Mouse (Mus musculus) hindbrain, embryonic 16.5 days (tissue): ENCODE results near the gene 1700001C19Rik. TPM values are rescaled to one million over a fixed set of nuclear protein-coding genes. Genes with fewer than 3 reads are reported as not detected.

Experiments
- ATAC-seq: fragments of 200-750 bp; cut with Nextera tagmentation; 2 replicates; pipeline ENCODE4 v1.8.0; 2017; ENCODE audit warnings: moderate TSS enrichment, moderate library complexity
- H3K27ac ChIP-seq: fragments of 300-500 bp; sonication (generic); 2 replicates; pipeline ENCODE4 v1.5.1; 2014; ENCODE audit warnings: low read depth, mild to moderate bottlenecking, control low read depth, low read length, moderate library complexity
- H3K27me3 ChIP-seq: fragments of 300-500 bp; sonication (generic); replicated peaks from 2 replicates; pipeline ENCODE4 v1.6.1; 2014; ENCODE audit warnings: low read length; ENCODE audit not compliant: control insufficient read depth, insufficient read depth
- H3K36me3 ChIP-seq: fragments of 300-500 bp; sonication (generic); 2 replicates; pipeline ENCODE4 v1.6.1; 2014; ENCODE audit warnings: mild to moderate bottlenecking, low read length, moderate library complexity, mixed read lengths; ENCODE audit not compliant: control insufficient read depth, insufficient read depth
- H3K4me1 ChIP-seq: fragments of 300-500 bp; sonication (generic); 2 replicates; pipeline ENCODE4 v1.6.1; 2014; ENCODE audit warnings: low read depth, low read length; ENCODE audit not compliant: control insufficient read depth, insufficient read depth
- H3K4me2 ChIP-seq: fragments of 300-500 bp; sonication (generic); 2 replicates; pipeline ENCODE4 v1.6.1; 2014; ENCODE audit warnings: mild to moderate bottlenecking, low read length, control low read depth, moderate library complexity
- H3K4me3 ChIP-seq: fragments of 300-500 bp; sonication (generic); 2 replicates; pipeline ENCODE4 v1.5.1; 2014; ENCODE audit warnings: mild to moderate bottlenecking, low read length, control low read depth, moderate library complexity
- H3K9ac ChIP-seq: fragments of 300-500 bp; sonication (generic); 2 replicates; pipeline ENCODE4 v1.6.1; 2014; ENCODE audit warnings: low read depth, mild to moderate bottlenecking, control low read depth, low read length, moderate library complexity
- H3K9me3 ChIP-seq: fragments of 300-500 bp; sonication (generic); 2 replicates; pipeline ENCODE4 v1.6.1; 2014; ENCODE audit warnings: mild to moderate bottlenecking, low read length, moderate library complexity; ENCODE audit not compliant: control insufficient read depth
- WGBS: fragments of 180-500 bp; shearing (Covaris S2); extraction: QIAGEN DNeasy Blood & Tissue Kit; methylation state at CpG from one replicate; pipeline ENCODE4 v1.1.7; 2014; 5-methylcytosine and 5-hydroxymethylcytosine counted together
- polyA plus RNA-seq: library from polyadenylated mRNA; unstranded; fragments of >200 nt; fragmentation: Nextera tagmentation; extraction: Ambion mirVana; gene quantifications from 2 replicates; pipeline ENCODE4 v1.2.1, GENCODE M21; 2015

1700001C19Rik gene
- polyA plus RNA-seq, 1 experiment from 2014 or later: 1.1 TPM

DNA sequence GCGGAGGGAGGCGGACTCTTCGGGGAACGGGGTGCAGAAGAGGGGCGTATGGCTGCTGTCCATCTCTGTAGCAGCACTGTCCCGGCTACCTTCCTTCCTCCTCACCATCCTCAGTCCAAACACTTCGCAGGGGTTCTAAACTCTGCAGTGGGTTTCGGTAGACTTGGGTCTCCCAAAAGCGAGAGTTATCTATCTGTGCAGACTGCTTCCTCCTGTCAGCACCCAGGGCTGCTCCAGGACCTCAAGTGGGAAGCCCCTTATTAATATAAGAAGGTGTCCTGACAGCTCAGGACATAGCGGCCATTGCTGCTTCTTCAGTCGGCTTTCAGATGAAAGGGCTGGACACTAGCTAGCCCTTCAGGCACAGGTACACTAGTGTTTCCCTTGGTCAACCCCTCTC, 27.8 kb upstream of the 1700001C19Rik start:
- no peak for ATAC-seq
- Histone ChIP-seq H3K4me2 (no peak overlapping the region), H3K9me3 (no peaks in the 10 kb centered on the region), H3K36me3 (no peaks in the 10 kb centered on the region), H3K9ac (no peak overlapping the region), H3K4me3 (no peak overlapping the region), H3K27me3 (peaks cover 16% of the 10 kb centered on the region), H3K4me1 (no peaks in the 10 kb centered on the region), H3K27ac (no peak overlapping the region)
- WGBS: 89% methylated on average over 11 of the region's 11 CpGs

DNA sequence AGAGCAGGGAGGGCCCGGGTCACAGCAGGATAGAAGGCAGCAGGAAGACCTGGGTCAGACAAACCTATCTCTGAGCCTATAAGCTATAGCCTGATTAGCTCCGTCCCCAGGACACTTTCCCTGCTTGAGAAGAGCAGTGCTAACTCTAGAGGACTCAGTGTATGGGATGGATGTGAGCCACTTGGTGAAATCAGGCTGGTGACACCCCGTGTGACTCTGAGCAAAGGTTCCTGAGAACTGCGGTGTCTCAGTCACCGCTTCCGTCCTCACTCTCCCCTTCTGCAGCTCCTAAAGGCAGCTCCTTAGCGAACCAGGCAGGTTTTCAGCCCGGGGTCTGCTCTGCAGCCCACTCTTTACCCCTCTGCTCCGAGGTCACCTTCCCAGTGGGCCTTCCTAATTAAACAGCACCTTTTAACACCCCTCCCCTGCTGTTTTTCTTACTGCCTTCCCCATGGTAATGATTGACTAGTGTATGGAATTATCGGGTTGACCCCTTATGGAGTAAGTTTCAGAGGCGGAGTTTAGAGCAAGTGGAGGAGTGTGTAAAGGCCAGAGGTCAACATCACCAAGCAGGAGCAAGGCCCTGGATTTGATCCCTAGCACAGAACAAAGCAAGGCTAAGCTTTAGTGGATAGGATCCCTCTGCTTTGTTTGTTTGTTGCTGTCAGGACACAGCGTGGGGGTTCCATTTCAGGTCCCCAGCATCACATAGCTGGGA, 27.2 kb upstream of the 1700001C19Rik start:
- H3K9ac ChIP-seq: no peak overlapping the region
- no peak overlapping the region for H3K4me2 ChIP-seq
- H3K27me3 ChIP-seq: peaks cover 16% of the 10 kb centered on the region
- no peak for ATAC-seq
- H3K9me3 ChIP-seq: no peaks in the 10 kb centered on the region
- no peak overlapping the region for H3K4me3 ChIP-seq
- no peaks in the 10 kb centered on the region for H3K36me3 ChIP-seq
- WGBS: 43% methylated on average over 12 of the region's 12 CpGs
- H3K27ac ChIP-seq: no peak overlapping the region
- no peaks in the 10 kb centered on the region for H3K4me1 ChIP-seq

DNA sequence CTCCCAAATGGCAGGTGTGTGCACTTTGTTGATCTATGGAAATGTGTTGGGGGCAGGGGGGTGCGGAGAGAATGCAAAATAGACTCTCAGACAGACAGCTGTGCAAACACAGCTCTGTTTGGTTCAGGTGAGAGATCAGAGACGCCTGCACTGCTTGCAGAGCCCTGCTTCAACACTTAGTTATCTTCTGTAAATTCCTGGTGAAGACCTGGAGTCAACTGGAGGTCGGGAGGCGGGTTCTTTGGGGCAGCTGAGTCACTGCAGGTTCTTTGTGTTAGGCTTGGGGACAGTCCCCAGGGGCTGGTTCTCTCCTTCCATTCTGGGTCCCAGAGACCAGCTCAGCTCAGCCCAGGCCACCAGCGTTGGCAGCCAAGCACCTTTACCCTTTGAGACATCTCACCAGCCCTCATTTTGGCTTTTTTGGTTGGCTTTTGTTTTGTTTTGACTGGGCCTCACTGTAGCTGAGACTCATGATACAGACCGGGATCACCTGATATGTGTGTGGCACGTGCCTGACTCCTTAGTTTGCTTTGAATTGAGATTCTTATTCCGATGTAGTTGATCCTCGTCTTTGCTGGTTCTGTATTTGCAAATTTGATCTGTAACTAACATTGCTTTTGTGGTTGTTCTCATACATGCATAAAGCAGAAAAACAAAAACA, 25.7 kb upstream of the 1700001C19Rik start:
- WGBS: 57% methylated on average over 9 of the region's 9 CpGs
- no peak for ATAC-seq
- Histone ChIP-seq H3K27ac (no peak overlapping the region), H3K4me2 (no peak overlapping the region), H3K4me1 (no peaks in the 10 kb centered on the region), H3K36me3 (no peaks in the 10 kb centered on the region), H3K4me3 (no peak overlapping the region), H3K9me3 (no peaks in the 10 kb centered on the region), H3K27me3 (peaks cover 9% of the 10 kb centered on the region), H3K9ac (no peak overlapping the region)

DNA sequence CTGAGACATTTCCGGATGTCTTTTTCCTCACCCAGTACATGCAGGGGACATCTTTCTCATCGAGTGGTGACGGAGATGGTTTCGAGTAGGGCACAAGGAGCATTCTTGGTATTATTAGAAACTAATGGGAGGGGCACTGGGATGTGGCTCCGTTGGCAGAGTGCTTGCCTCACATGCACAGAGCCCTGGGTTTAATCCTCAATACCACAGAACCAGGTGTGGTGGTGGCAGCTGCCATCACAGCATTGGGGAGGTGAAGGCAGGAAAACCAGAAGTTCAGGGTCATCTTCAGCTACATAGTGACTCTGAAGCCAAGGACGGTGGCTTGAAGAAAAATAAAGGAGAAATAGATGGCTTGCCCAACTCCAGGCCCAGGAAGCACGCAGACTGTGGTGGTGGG, 25.0 kb upstream of the 1700001C19Rik start:
- H3K4me2 ChIP-seq: no peak overlapping the region
- no peak overlapping the region for H3K9ac ChIP-seq
- WGBS: 88% methylated on average over 7 of the region's 7 CpGs
- no peaks in the 10 kb centered on the region for H3K36me3 ChIP-seq
- no peak for ATAC-seq
- H3K27ac ChIP-seq: no peak overlapping the region
- peaks cover 4% of the 10 kb centered on the region for H3K27me3 ChIP-seq
- H3K4me1 ChIP-seq: no peaks in the 10 kb centered on the region
- no peak overlapping the region for H3K4me3 ChIP-seq
- no peaks in the 10 kb centered on the region for H3K9me3 ChIP-seq

DNA sequence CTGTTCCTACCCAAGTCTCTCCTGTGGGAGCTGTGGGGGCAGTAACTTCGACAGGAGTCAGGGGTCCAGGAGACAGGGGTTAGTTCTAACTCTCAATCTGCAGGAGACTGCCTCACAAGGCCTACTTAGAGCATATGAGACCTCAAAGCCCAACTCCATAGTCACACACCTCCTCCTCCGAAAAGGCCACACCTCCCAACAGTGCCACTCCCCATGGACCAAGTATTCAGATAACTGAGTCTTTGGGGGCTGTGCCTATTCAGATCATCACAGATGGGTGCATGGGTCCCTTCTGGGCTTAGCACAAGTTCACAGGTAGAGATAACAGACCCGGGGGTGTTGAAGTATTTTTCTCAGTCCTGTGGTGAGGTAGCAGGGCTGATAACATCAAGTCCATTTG, 24.5 kb upstream of the 1700001C19Rik start:
- H3K9ac ChIP-seq: no peak overlapping the region
- WGBS: 79% methylated on average over 3 of the region's 3 CpGs
- H3K4me1 ChIP-seq: no peaks in the 10 kb centered on the region
- no peak for ATAC-seq
- H3K27ac ChIP-seq: no peak overlapping the region
- no peaks in the 10 kb centered on the region for H3K27me3 ChIP-seq
- no peak overlapping the region for H3K4me3 ChIP-seq
- H3K4me2 ChIP-seq: no peak overlapping the region
- no peaks in the 10 kb centered on the region for H3K9me3 ChIP-seq
- no peaks in the 10 kb centered on the region for H3K36me3 ChIP-seq

DNA sequence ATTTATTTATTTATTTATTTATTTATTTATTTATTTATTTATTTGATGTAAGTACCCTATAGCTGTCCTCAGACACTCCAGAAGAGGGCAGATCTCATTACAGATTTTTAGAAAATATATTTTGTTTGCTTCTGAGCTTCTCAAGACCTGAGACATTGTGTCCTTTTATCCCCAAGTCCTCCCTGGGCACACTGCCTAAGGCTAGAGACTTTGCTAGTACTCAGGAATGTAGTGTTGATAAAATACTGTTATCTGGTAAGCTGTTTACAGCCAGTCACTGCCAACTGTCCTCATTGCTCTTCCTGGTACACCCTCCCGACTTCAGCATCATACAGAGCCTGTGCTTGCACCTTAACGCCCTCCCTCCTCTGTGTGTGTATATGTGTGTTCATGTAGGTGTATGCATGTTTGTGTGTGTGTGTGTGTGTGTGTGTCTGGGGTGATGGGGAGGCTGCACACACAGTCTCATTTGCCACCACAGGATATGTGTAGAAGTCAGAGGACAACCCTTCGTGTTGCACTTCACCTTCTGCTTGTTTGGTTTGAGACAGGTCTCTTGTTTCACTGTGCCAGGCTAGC, 22.3 kb upstream of the 1700001C19Rik start:
- WGBS: 84% methylated on average over 3 of the region's 3 CpGs

DNA sequence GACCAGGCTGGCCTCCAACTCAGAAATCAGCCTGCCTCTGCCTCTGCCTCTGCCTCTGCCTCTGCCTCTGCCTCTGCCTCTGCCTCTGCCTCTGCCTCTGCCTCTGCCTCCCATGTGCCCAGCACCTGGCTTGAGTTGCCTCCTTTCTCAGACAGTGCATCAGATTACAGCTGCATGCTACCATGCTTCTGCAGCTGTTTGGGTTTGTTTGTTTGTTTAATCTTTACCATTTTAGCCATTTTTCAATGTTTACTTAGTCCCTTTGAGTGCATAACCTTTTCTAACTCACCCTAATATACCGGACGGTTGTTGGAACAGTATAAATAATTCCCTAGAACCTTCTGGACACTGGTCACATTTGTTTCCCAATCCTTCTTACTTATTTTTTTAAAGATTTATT, 21.8 kb upstream of the 1700001C19Rik start:
- H3K4me1 ChIP-seq: no peaks in the 10 kb centered on the region
- no peak overlapping the region for H3K4me3 ChIP-seq
- H3K27me3 ChIP-seq: no peaks in the 10 kb centered on the region
- H3K9ac ChIP-seq: no peak overlapping the region
- no peak overlapping the region for H3K4me2 ChIP-seq
- 91% methylated on average over 2 of the region's 2 CpGs for WGBS
- ATAC-seq: no peak
- H3K9me3 ChIP-seq: no peaks in the 10 kb centered on the region
- H3K36me3 ChIP-seq: no peaks in the 10 kb centered on the region
- H3K27ac ChIP-seq: no peak overlapping the region

More for the DNA sequence above, 22.3 kb upstream of the 1700001C19Rik start:
- no peaks in the 10 kb centered on the region for H3K36me3 ChIP-seq
- H3K4me1 ChIP-seq: no peaks in the 10 kb centered on the region
- H3K27me3 ChIP-seq: no peaks in the 10 kb centered on the region
- H3K27ac ChIP-seq: no peak overlapping the region
- H3K4me3 ChIP-seq: no peak overlapping the region
- no peak for ATAC-seq
- no peak overlapping the region for H3K4me2 ChIP-seq
- no peak overlapping the region for H3K9ac ChIP-seq
- no peaks in the 10 kb centered on the region for H3K9me3 ChIP-seq

DNA sequence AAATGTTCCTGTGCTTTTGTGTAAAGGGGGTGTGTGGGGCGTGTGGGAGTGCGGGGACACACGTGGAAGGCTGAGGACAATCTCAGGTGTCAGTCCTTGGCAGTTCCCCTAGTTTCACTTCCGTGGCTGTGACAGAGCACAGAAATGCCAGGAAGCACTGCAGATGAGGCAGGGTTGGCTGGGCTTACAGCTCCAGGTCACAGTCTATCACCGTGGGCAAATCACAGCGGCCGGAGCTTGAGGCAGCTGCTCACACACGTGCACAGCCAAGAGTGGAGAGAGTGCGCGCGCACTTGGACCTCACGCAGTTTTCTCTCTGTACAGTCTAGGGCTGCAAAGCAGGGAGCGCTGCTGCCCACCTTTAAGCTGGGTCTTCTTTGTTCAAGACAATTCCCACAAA, 21.1 kb upstream of the 1700001C19Rik start:
- 82% methylated on average over 13 of the region's 13 CpGs for WGBS
- H3K27me3 ChIP-seq: no peaks in the 10 kb centered on the region
- ATAC-seq: no peak
- no peaks in the 10 kb centered on the region for H3K4me1 ChIP-seq
- H3K4me2 ChIP-seq: no peak overlapping the region
- no peak overlapping the region for H3K4me3 ChIP-seq
- no peak overlapping the region for H3K27ac ChIP-seq
- H3K36me3 ChIP-seq: no peaks in the 10 kb centered on the region
- no peaks in the 10 kb centered on the region for H3K9me3 ChIP-seq
- H3K9ac ChIP-seq: no peak overlapping the region

DNA sequence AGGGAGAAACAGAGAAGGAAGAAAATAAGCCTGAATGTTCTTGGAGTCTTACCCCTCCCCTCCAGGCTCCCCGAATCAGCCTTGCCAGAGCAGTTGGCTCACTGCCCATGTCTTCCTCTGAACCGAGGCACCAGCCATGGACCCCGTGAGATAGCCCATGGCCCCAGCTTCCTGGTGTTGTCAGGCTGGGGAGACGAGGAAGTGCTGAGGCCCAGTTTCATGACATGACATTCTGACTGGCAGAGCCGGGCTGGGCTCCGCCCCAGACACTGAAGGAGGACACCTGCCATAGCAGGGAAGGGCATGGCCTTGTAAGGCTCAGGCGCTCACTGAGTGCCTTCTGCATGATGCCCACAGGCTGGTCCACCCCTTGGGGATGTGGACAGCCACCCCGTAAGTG, 17.5 kb upstream of the 1700001C19Rik start:
- Histone ChIP-seq H3K4me3 (no peak overlapping the region), H3K36me3 (no peaks in the 10 kb centered on the region), H3K27ac (no peak overlapping the region), H3K9me3 (no peaks in the 10 kb centered on the region), H3K27me3 (no peaks in the 10 kb centered on the region), H3K4me1 (no peaks in the 10 kb centered on the region), H3K9ac (no peak overlapping the region), H3K4me2 (no peak overlapping the region)
- WGBS: 57% methylated on average over 8 of the region's 8 CpGs
- no peak for ATAC-seq
